Mouse (Mus musculus): ENCODE data around the gene St8sia6.

GRCm38 (mm10) chr2:13808008-13808407, 14.1 kb upstream of the St8sia6 start:
- no peak for TF ChIP-seq EP300 (IDR thresholded peaks at IDR 0.05; ENCODE audit: insufficient read depth, low read depth, low read length)
- no peak for TF ChIP-seq CTCF (IDR thresholded peaks at IDR 0.05; ENCODE audit: low read depth, low read length)
